Mouse (Mus musculus): ENCODE results near the gene Dars.

The Dars gene

GRCm38 (mm10) chr1:128411141-128411540, 6.0 kb downstream of the Dars start:
- no peak for DNase-seq

- peak; percentile 23 for DNase-seq
Measured at GRCm38 (mm10) chr1:128406846-128407245, 10.3 kb downstream of the Dars start.

GRCm38 (mm10) chr1:128405675-128406074, 11.5 kb downstream of the Dars start:
- DNase-seq: peak; percentile 57

GRCm38 (mm10) chr1:128405041-128405481, 12.1 kb downstream of the Dars start:
- DNase-seq: peak; percentile 96

- peak; percentile 32 for DNase-seq
Measured at GRCm38 (mm10) chr1:128400926-128401325, 16.2 kb downstream of the Dars start.

- DNase-seq: peak; percentile 30
Measured at GRCm38 (mm10) chr1:128399941-128400915, 16.9 kb downstream of the Dars start.

GRCm38 (mm10) chr1:128398738-128399445, 18.3 kb downstream of the Dars start:
- DNase-seq: no peak

- DNase-seq: no peak
Measured at GRCm38 (mm10) chr1:128394657-128395056, 22.5 kb downstream of the Dars start.

- no peak for DNase-seq
Measured at GRCm38 (mm10) chr1:128392382-128392781, 24.8 kb downstream of the Dars start.

- no peak for DNase-seq
Measured at GRCm38 (mm10) chr1:128386487-128386886, 30.7 kb downstream of the Dars start.

GRCm38 (mm10) chr1:128376841-128377240, 40.3 kb downstream of the Dars start:
- no peak for DNase-seq

GRCm38 (mm10) chr1:128372143-128372860, 44.9 kb downstream of the Dars start:
- peak; percentile 56 for DNase-seq

GRCm38 (mm10) chr1:128368732-128369441, 48.3 kb downstream of the Dars start:
- peak; percentile 84 for DNase-seq

GRCm38 (mm10) chr1:128360601-128361000, 56.6 kb downstream of the Dars start:
- no peak for DNase-seq

GRCm38 (mm10) chr1:128359554-128360376, 57.4 kb downstream of the Dars start, which contains the start of gene Mcm6:
Gene Mcm6, minus strand, starts transcription at chr1:128359664.
- peak; percentile 98 for DNase-seq

GRCm38 (mm10) chr1:128358916-128359553, 58.1 kb downstream of the Dars start:
- DNase-seq: no peak

- no peak for DNase-seq
Measured at GRCm38 (mm10) chr1:128358276-128358675, 58.9 kb downstream of the Dars start.

- DNase-seq: no peak
Measured at GRCm38 (mm10) chr1:128357452-128357851, 59.7 kb downstream of the Dars start.

GRCm38 (mm10) chr1:128353092-128353491, 64.1 kb downstream of the Dars start:
- DNase-seq: no peak

GRCm38 (mm10) chr1:128344232-128344631, 72.9 kb downstream of the Dars start:
- no peak for DNase-seq

All from retina, postnatal 1 day (tissue).